Mouse (Mus musculus): ENCODE measurements around the gene Gng10. TPM values are rescaled to one million over a fixed set of nuclear protein-coding genes. Genes with fewer than 3 reads are reported as not detected.

The Gng10 gene
- polyA plus RNA-seq, 1 experiment, result 31.5 TPM

- H3K27ac ChIP-seq (ENCODE audit: insufficient read depth, low read length), result no peak overlapping the region
- H3K4me3 ChIP-seq (ENCODE audit: extremely low read depth, insufficient read depth, insufficient read length), result no peak overlapping the region
- peaks cover 1% of the 10 kb centered on the region; the same call in 1 of the 2 replicates for H3K4me1 ChIP-seq (ENCODE audit: control insufficient read depth, insufficient read depth, insufficient read length)
- H3K36me3 ChIP-seq (ENCODE audit: control insufficient read depth, insufficient read depth, low read length), result peaks cover 7% of the 10 kb centered on the region
- 90% methylated on average over 3 of the region's 3 CpGs for WGBS
- no peaks in the 10 kb centered on the region for H3K27me3 ChIP-seq (ENCODE audit: control insufficient read depth, insufficient read depth, low read length)
- no peak for DNase-seq (ENCODE audit: low read depth in 1 of 2, low spot score in 2 of 2)
- TF ChIP-seq CTCF (IDR thresholded peaks at IDR 0.05; ENCODE audit: extremely low read depth, insufficient read depth, insufficient read length, insufficient replicate concordance) (no peak), POLR2A (IDR thresholded peaks at IDR 0.05; ENCODE audit: low read depth, low read length) (no peak)
Measured at GRCm38 (mm10) chr4:59015181-59015580, 19.7 kb upstream of the Gng10 start.

DNA sequence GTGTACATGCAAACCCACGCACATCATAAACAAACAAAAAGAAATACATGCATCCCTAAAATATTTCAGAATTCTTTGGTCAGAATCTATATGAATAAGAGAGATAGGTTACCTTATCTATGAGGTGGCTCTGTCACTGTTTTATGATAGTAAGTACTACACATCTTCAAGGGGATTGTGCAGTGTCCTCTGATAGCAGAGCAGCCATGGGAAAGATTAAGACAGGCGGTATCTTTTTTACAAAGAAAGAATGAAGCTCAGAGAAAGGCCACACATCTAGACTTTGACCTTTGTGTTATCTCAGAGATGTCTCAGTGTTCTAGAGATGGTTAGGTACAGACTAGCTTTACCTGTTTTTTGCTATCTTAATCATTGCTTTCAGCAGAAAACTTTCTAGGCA lies 18.0 kb upstream of the Gng10 start:
- Histone ChIP-seq H3K4me3 (ENCODE audit: extremely low read depth, insufficient read depth, insufficient read length) (no peak overlapping the region), H3K27me3 (ENCODE audit: control insufficient read depth, insufficient read depth, low read length) (no peaks in the 10 kb centered on the region), H3K36me3 (ENCODE audit: control insufficient read depth, insufficient read depth, low read length) (peaks cover 12% of the 10 kb centered on the region), H3K27ac (ENCODE audit: insufficient read depth, low read length) (no peak overlapping the region), H3K4me1 (ENCODE audit: control insufficient read depth, insufficient read depth, insufficient read length) (no peaks in the 10 kb centered on the region)
- 82% methylated on average over 2 of the region's 2 CpGs for WGBS
- DNase-seq (ENCODE audit: low read depth in 1 of 2, low spot score in 2 of 2), result no peak
- TF ChIP-seq CTCF (IDR thresholded peaks at IDR 0.05; ENCODE audit: extremely low read depth, insufficient read depth, insufficient read length, insufficient replicate concordance), result no peak
- TF ChIP-seq POLR2A (IDR thresholded peaks at IDR 0.05; ENCODE audit: low read depth, low read length), result no peak

- TF ChIP-seq POLR2A (IDR thresholded peaks at IDR 0.05; ENCODE audit: low read depth, low read length) (no peak), CTCF (IDR thresholded peaks at IDR 0.05; ENCODE audit: extremely low read depth, insufficient read depth, insufficient read length, insufficient replicate concordance) (no peak)
- no peak for DNase-seq (ENCODE audit: low read depth in 1 of 2, low spot score in 2 of 2)
- WGBS, result 79% methylated on average over 10 of the region's 10 CpGs
- Histone ChIP-seq H3K4me1 (ENCODE audit: control insufficient read depth, insufficient read depth, insufficient read length) (peaks cover 3% of the 10 kb centered on the region; the same call in 1 of the 2 replicates), H3K36me3 (ENCODE audit: control insufficient read depth, insufficient read depth, low read length) (no peaks in the 10 kb centered on the region), H3K27me3 (ENCODE audit: control insufficient read depth, insufficient read depth, low read length) (no peaks in the 10 kb centered on the region), H3K27ac (ENCODE audit: insufficient read depth, low read length) (no peak overlapping the region), H3K4me3 (ENCODE audit: extremely low read depth, insufficient read depth, insufficient read length) (peak overlapping the region; percentile 72; the same call in 1 of the 2 replicates)
Measured at GRCm38 (mm10) chr4:59034325-59034917, 467 bp upstream of the Gng10 start.

DNA sequence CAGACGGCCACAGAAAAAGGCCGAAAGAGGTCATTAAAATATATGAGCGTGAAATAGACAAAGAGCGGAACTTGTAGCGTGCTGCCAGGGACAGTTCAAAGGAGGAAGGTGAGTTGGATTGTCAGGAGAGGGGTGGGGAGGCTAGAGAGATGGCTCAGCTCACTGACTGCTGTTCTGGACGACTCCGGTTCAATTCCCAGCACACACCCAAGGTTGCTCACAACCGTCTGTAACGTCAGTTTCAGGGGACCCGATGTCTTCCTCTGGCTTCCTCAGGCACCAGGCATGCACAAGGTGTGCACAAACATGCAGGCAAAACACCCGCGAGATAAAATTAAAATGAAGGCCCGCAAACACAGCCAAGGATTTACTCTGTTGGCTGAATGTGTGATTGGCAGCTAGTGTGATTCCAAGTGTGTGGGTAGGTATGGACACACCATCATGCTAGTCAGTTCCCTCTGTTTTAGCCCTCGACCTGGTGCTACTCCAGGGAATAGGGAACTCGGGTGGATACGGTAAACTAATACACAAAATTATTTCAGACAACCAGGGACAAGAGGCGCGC lies 980 bp downstream of the Gng10 start:
- TF ChIP-seq CTCF (IDR thresholded peaks at IDR 0.05; ENCODE audit: extremely low read depth, insufficient read depth, insufficient read length, insufficient replicate concordance), result no peak
- no peak for TF ChIP-seq POLR2A (IDR thresholded peaks at IDR 0.05; ENCODE audit: low read depth, low read length)
- H3K36me3 ChIP-seq (ENCODE audit: control insufficient read depth, insufficient read depth, low read length), result peaks cover 2% of the 10 kb centered on the region; the same call in 1 of the 2 replicates
- 46% methylated on average over 18 of the region's 18 CpGs for WGBS

DNA sequence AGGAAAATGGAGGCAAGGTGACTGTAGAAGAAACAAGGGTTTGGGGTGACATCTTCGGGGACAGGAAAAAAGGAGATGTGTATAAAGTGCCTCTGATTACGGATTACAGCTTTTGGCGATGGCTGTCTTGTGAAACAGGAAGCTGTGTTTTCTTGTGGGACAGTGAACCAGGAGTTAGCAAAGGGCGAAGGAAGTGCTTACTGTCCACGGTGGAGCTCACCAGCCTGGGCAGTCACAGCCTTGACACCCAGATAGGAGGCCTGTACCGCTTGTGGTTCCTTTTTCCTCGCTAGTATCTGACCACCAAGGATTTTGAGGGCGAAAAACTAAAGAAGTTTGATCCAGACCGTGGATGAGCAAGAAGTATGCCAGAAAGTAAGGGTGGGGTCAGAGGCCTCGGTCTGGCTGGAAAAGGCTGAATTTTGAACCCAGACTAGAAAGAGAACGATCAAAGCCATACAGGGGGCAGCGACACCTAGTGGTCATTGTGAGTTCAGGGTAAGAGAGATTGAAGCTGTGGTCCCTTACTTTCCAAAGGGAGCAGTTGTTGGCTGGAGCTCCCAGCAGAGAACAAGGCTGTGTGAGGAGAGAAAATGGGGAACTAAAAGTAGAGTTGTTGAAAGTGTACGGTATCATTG lies 1.7 kb downstream of the Gng10 start:
- peak overlapping the region; percentile 5; the same call in 1 of the 2 replicates for H3K4me3 ChIP-seq (ENCODE audit: extremely low read depth, insufficient read depth, insufficient read length)
- H3K4me1 ChIP-seq (ENCODE audit: control insufficient read depth, insufficient read depth, insufficient read length), result peaks cover 7% of the 10 kb centered on the region
- TF ChIP-seq POLR2A (IDR thresholded peaks at IDR 0.05; ENCODE audit: low read depth, low read length) (no peak), CTCF (IDR thresholded peaks at IDR 0.05; ENCODE audit: extremely low read depth, insufficient read depth, insufficient read length, insufficient replicate concordance) (peak; percentile 64; the same call in 1 of the 2 replicates)
- no peaks in the 10 kb centered on the region for H3K27me3 ChIP-seq (ENCODE audit: control insufficient read depth, insufficient read depth, low read length)
- peak; percentile 64 to 69 for DNase-seq (ENCODE audit: low read depth in 1 of 2, low spot score in 2 of 2)
- H3K36me3 ChIP-seq (ENCODE audit: control insufficient read depth, insufficient read depth, low read length), result peaks cover 5% of the 10 kb centered on the region; the same call in 1 of the 2 replicates
- WGBS, result 11% methylated on average over 13 of the region's 13 CpGs
- peak overlapping the region; percentile 60 for H3K27ac ChIP-seq (ENCODE audit: insufficient read depth, low read length)

More for the DNA sequence above, 980 bp downstream of the Gng10 start:
- Histone ChIP-seq H3K27ac (ENCODE audit: insufficient read depth, low read length) (no peak overlapping the region), H3K4me3 (ENCODE audit: extremely low read depth, insufficient read depth, insufficient read length) (peak overlapping the region; percentile 72), H3K27me3 (ENCODE audit: control insufficient read depth, insufficient read depth, low read length) (no peaks in the 10 kb centered on the region), H3K4me1 (ENCODE audit: control insufficient read depth, insufficient read depth, insufficient read length) (peaks cover 7% of the 10 kb centered on the region)
- DNase-seq (ENCODE audit: low read depth in 1 of 2, low spot score in 2 of 2), result peak in 1 of 2 experiments; percentile 7

DNA sequence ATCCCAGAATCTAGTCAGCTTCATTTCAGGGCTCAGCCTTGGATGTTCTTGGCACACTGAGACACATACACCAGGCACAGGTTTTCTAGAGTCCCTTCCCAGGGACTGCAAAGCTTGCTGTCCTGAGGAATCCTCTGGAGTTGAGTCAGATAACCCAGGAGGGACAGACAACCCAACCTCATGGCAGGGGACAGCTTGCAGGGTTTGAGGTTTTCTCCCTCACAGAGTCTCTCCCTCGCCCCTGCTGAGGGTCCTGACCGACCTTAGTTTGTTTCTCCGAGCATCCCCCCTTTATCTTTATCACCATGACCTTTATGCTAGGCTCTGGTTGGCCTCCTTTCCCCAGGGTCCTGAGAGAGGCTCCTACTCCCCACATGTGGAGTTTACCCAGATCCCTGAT lies 2.6 kb downstream of the Gng10 start:
- peaks cover 8% of the 10 kb centered on the region for H3K36me3 ChIP-seq (ENCODE audit: control insufficient read depth, insufficient read depth, low read length)
- no peak overlapping the region for H3K27ac ChIP-seq (ENCODE audit: insufficient read depth, low read length)
- no peak for DNase-seq (ENCODE audit: low read depth in 1 of 2, low spot score in 2 of 2)
- 90% methylated on average over 3 of the region's 3 CpGs for WGBS
- H3K4me3 ChIP-seq (ENCODE audit: extremely low read depth, insufficient read depth, insufficient read length), result no peak overlapping the region
- peaks cover 7% of the 10 kb centered on the region for H3K4me1 ChIP-seq (ENCODE audit: control insufficient read depth, insufficient read depth, insufficient read length)
- TF ChIP-seq POLR2A (IDR thresholded peaks at IDR 0.05; ENCODE audit: low read depth, low read length), result no peak
- TF ChIP-seq CTCF (IDR thresholded peaks at IDR 0.05; ENCODE audit: extremely low read depth, insufficient read depth, insufficient read length, insufficient replicate concordance), result no peak
- H3K27me3 ChIP-seq (ENCODE audit: control insufficient read depth, insufficient read depth, low read length), result no peaks in the 10 kb centered on the region
